In the genomic region with DNA sequence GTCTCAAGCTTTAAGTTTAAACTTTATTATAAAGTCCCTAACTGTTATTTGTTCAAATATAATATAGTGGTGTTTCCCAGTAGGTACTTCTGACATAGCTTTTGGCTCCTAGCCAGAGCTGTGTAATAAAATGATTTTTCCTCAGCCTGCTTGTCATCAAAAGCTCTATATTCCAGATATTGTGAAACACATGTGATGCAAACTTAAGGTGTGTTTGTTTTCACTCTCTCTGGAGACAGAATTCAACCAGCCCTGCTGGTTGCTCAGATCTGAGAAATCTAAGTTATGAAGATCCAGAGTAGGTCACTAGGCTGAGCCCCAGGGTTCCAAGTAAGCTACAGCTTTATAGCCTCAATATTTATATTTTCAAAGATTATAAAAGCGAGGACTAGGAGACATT, we compare ENCODE assay signal across 25 mouse cellular contexts.
DNase-seq lines count a peak whose midpoint lies in the region; ATAC-seq and TF ChIP-seq lines count a peak whose summit lies in the region.
"Had no signal": no experiment of that assay in that cellular context is flagged by ENCODE, and none has a peak within 500 bp of the region (broad histone marks: within the 10 kb centered on the region; RNA-seq: fewer than 3 reads in every experiment).

No protein-coding gene starts in this region.

- H3K9me3 ChIP-seq in embryonic facial prominence, embryonic 14.5 days (ENCODE audit: control insufficient read depth, low read length): no peaks in the 10 kb centered on the region
- no peaks in the 10 kb centered on the region for H3K9me3 ChIP-seq in embryonic facial prominence, embryonic 10.5 days
- no peaks in the 10 kb centered on the region for H3K9me3 ChIP-seq in lung, embryonic 14.5 days (ENCODE audit: low read depth, low read length)
- no peaks in the 10 kb centered on the region for H3K9me3 ChIP-seq in intestine, postnatal 0 days (ENCODE audit: control insufficient read depth)
- no peaks in the 10 kb centered on the region for H3K9me3 ChIP-seq in stomach, postnatal 0 days (ENCODE audit: control insufficient read depth, low read length)
- no peaks in the 10 kb centered on the region for H3K9me3 ChIP-seq in midbrain, embryonic 10.5 days (replicated peaks)
- H3K9me3 ChIP-seq: embryonic facial prominence, embryonic 12.5 days; forebrain, embryonic 15.5 days; heart, embryonic 12.5 days; heart, embryonic 15.5 days; hindbrain, embryonic 10.5 days; hindbrain, embryonic 13.5 days had no signal

- no peak for TF ChIP-seq EP300 in stomach, postnatal 0 days (optimal IDR thresholded peaks at IDR 0.05)

- H3K4me2 ChIP-seq in embryonic facial prominence, embryonic 14.5 days (ENCODE audit: low read depth, low read length): no peak overlapping the region
- no peak overlapping the region for H3K4me2 ChIP-seq in lung, embryonic 14.5 days
- no peak overlapping the region for H3K4me2 ChIP-seq in intestine, postnatal 0 days (replicated peaks; ENCODE audit: low read depth)
- no peak overlapping the region for H3K4me2 ChIP-seq in stomach, postnatal 0 days (replicated peaks; ENCODE audit: low read depth)
- H3K4me2 ChIP-seq: embryonic facial prominence, embryonic 12.5 days; forebrain, embryonic 15.5 days; heart, embryonic 12.5 days; heart, embryonic 15.5 days; hindbrain, embryonic 13.5 days had no signal

- no peak overlapping the region for H3K27ac ChIP-seq in embryonic facial prominence, embryonic 14.5 days (replicated peaks; ENCODE audit: low read depth, low read length)
- no peak overlapping the region for H3K27ac ChIP-seq in embryonic facial prominence, embryonic 10.5 days (replicated peaks)
- H3K27ac ChIP-seq in lung, embryonic 14.5 days (ENCODE audit: low read depth): no peak overlapping the region
- no peak overlapping the region for H3K27ac ChIP-seq in intestine, postnatal 0 days (ENCODE audit: low read depth, low read length)
- H3K27ac ChIP-seq in stomach, postnatal 0 days (replicated peaks): no peak overlapping the region
- H3K27ac ChIP-seq in midbrain, embryonic 10.5 days (replicated peaks): no peak overlapping the region
- H3K27ac ChIP-seq: embryonic facial prominence, embryonic 12.5 days; forebrain, embryonic 15.5 days; heart, embryonic 15.5 days; hindbrain, embryonic 10.5 days; hindbrain, embryonic 13.5 days had no signal

- H3K4me1 ChIP-seq in embryonic facial prominence, embryonic 14.5 days (ENCODE audit: control insufficient read depth, insufficient read depth, low read length): no peaks in the 10 kb centered on the region
- peaks cover 8% of the 10 kb centered on the region for H3K4me1 ChIP-seq in embryonic facial prominence, embryonic 10.5 days
- no peaks in the 10 kb centered on the region for H3K4me1 ChIP-seq in lung, embryonic 14.5 days (ENCODE audit: insufficient read depth)
- no peaks in the 10 kb centered on the region for H3K4me1 ChIP-seq in intestine, postnatal 0 days (replicated peaks; ENCODE audit: control insufficient read depth, insufficient read depth, low read length)
- no peaks in the 10 kb centered on the region for H3K4me1 ChIP-seq in stomach, postnatal 0 days (replicated peaks; ENCODE audit: control insufficient read depth, insufficient read depth)
- peaks cover 11% of the 10 kb centered on the region for H3K4me1 ChIP-seq in midbrain, embryonic 10.5 days
- H3K4me1 ChIP-seq: embryonic facial prominence, embryonic 12.5 days; forebrain, embryonic 15.5 days; heart, embryonic 12.5 days; heart, embryonic 15.5 days had no signal

- DNase-seq in embryonic facial prominence, embryonic 14.5 days (ENCODE audit: low spot score): peak; percentile 54
- no peak for DNase-seq in embryonic facial prominence, embryonic 10.5 days (ENCODE audit: low spot score)
- peak; percentile 21 for DNase-seq in lung, embryonic 14.5 days
- no peak for DNase-seq in lung, postnatal 25 days (ENCODE audit: low spot score)
- peak; percentile 42 for DNase-seq in gonadal fat pad, adult 2 months (ENCODE audit: low read depth)
- no peak for DNase-seq in stomach, postnatal 0 days (ENCODE audit: low spot score)
- no peak for DNase-seq in midbrain, embryonic 10.5 days (ENCODE audit: low spot score)
- DNase-seq: adrenal gland, postnatal 10 days; adrenal gland, postnatal 36 days; cerebellum, adult 18-20 months; cerebellum, adult 9-10 months; cerebellum, postnatal 14 days; heart, adult 18-20 months; heart, postnatal 10 days; heart, postnatal 36 days had no signal

- WGBS in embryonic facial prominence, embryonic 14.5 days: 55% methylated on average over 1 of the region's 1 CpGs
- WGBS in embryonic facial prominence, embryonic 10.5 days: 80% methylated on average over 1 of the region's 1 CpGs
- 58% methylated on average over 1 of the region's 1 CpGs for WGBS in lung, embryonic 14.5 days
- WGBS in intestine, postnatal 0 days: 14% methylated on average over 1 of the region's 1 CpGs
- WGBS in stomach, postnatal 0 days: 34% methylated on average over 1 of the region's 1 CpGs
- WGBS in midbrain, embryonic 10.5 days: 92% methylated on average over 1 of the region's 1 CpGs

- no peak overlapping the region for H3K4me3 ChIP-seq in embryonic facial prominence, embryonic 14.5 days (ENCODE audit: low read depth, low read length)
- no peak overlapping the region for H3K4me3 ChIP-seq in embryonic facial prominence, embryonic 10.5 days
- no peak overlapping the region for H3K4me3 ChIP-seq in lung, embryonic 14.5 days (ENCODE audit: low read depth, low read length)
- no peak overlapping the region for H3K4me3 ChIP-seq in intestine, postnatal 0 days (ENCODE audit: low read depth, low read length)
- H3K4me3 ChIP-seq in stomach, postnatal 0 days (ENCODE audit: low read depth, low read length): no peak overlapping the region
- no peak overlapping the region for H3K4me3 ChIP-seq in midbrain, embryonic 10.5 days
- H3K4me3 ChIP-seq: embryonic facial prominence, embryonic 12.5 days; erythroblast, embryonic 14.5 days; forebrain, embryonic 15.5 days; heart, embryonic 12.5 days; heart, embryonic 15.5 days; hindbrain, embryonic 10.5 days; hindbrain, embryonic 13.5 days had no signal

- H3K9ac ChIP-seq in embryonic facial prominence, embryonic 14.5 days (ENCODE audit: low read depth, low read length): no peak overlapping the region
- H3K9ac ChIP-seq in lung, embryonic 14.5 days: no peak overlapping the region
- H3K9ac ChIP-seq in intestine, postnatal 0 days (ENCODE audit: low read depth, low read length): no peak overlapping the region
- no peak overlapping the region for H3K9ac ChIP-seq in stomach, postnatal 0 days (ENCODE audit: low read length)
- H3K9ac ChIP-seq: embryonic facial prominence, embryonic 12.5 days; forebrain, embryonic 15.5 days; heart, embryonic 12.5 days; heart, embryonic 15.5 days; hindbrain, embryonic 13.5 days had no signal

- no peak for ATAC-seq in embryonic facial prominence, embryonic 14.5 days (ENCODE audit: low read depth)
- ATAC-seq in lung, embryonic 14.5 days (ENCODE audit: insufficient read depth): no peak
- peak; percentile 78 for ATAC-seq in intestine, postnatal 0 days
- ATAC-seq in stomach, postnatal 0 days (ENCODE audit: low FRiP score, low TSS enrichment): no peak
- ATAC-seq: forebrain, embryonic 15.5 days; hindbrain, embryonic 16.5 days; Patski had no signal

- no peaks in the 10 kb centered on the region for H3K36me3 ChIP-seq in embryonic facial prominence, embryonic 14.5 days (ENCODE audit: control insufficient read depth, insufficient read depth, low read length)
- H3K36me3 ChIP-seq in embryonic facial prominence, embryonic 10.5 days (replicated peaks): no peaks in the 10 kb centered on the region
- no peaks in the 10 kb centered on the region for H3K36me3 ChIP-seq in lung, embryonic 14.5 days (ENCODE audit: insufficient read depth)
- H3K36me3 ChIP-seq in intestine, postnatal 0 days (ENCODE audit: control insufficient read depth, insufficient read depth): no peaks in the 10 kb centered on the region
- H3K36me3 ChIP-seq in stomach, postnatal 0 days (ENCODE audit: control insufficient read depth, insufficient read depth, low read length): no peaks in the 10 kb centered on the region
- no peaks in the 10 kb centered on the region for H3K36me3 ChIP-seq in midbrain, embryonic 10.5 days
- H3K36me3 ChIP-seq: embryonic facial prominence, embryonic 12.5 days; forebrain, embryonic 15.5 days; heart, embryonic 12.5 days; heart, embryonic 15.5 days; hindbrain, embryonic 10.5 days; hindbrain, embryonic 13.5 days had no signal

- H3K27me3 ChIP-seq in embryonic facial prominence, embryonic 14.5 days (replicated peaks; ENCODE audit: control insufficient read depth, insufficient read depth, low read length): no peaks in the 10 kb centered on the region
- H3K27me3 ChIP-seq in embryonic facial prominence, embryonic 10.5 days (replicated peaks; ENCODE audit: low read depth, poor library complexity, severe bottlenecking): no peaks in the 10 kb centered on the region
- no peaks in the 10 kb centered on the region for H3K27me3 ChIP-seq in lung, embryonic 14.5 days (ENCODE audit: insufficient read depth, low read length)
- no peaks in the 10 kb centered on the region for H3K27me3 ChIP-seq in intestine, postnatal 0 days (replicated peaks; ENCODE audit: control insufficient read depth, insufficient read depth, low read length)
- no peaks in the 10 kb centered on the region for H3K27me3 ChIP-seq in stomach, postnatal 0 days (ENCODE audit: control insufficient read depth, insufficient read depth, low read length)
- no peaks in the 10 kb centered on the region for H3K27me3 ChIP-seq in midbrain, embryonic 10.5 days (ENCODE audit: low read depth, poor library complexity, severe bottlenecking)
- H3K27me3 ChIP-seq: embryonic facial prominence, embryonic 12.5 days; forebrain, embryonic 15.5 days; heart, embryonic 12.5 days; heart, embryonic 15.5 days; hindbrain, embryonic 13.5 days had no signal

- no peak for TF ChIP-seq CTCF in lung, embryonic 14.5 days (IDR thresholded peaks at IDR 0.05; ENCODE audit: low read depth)
- TF ChIP-seq CTCF in intestine, postnatal 0 days (IDR thresholded peaks at IDR 0.05; ENCODE audit: low read depth): no peak
- no peak for TF ChIP-seq CTCF in stomach, postnatal 0 days (IDR thresholded peaks at IDR 0.05; ENCODE audit: low read depth)

Comparison
In these comparisons a context has a peak if more than half of its experiments do, and no peak if none do; other contexts are left out.
1. DNase-seq: peak in embryonic facial prominence, embryonic 14.5 days (single experiment), lung, embryonic 14.5 days (single experiment) and gonadal fat pad, adult 2 months (single experiment); none in embryonic facial prominence, embryonic 10.5 days (single experiment), lung, postnatal 25 days (single experiment), stomach, postnatal 0 days (single experiment) and midbrain, embryonic 10.5 days (single experiment).